Mouse (Mus musculus): ENCODE measurements at regions not wholly inside any gene's neighbourhood (a gene's known extent, or its start where the extent isn't known, plus 50 kb on each side); places are given as distances from the start of the nearest gene placed in this dataset. TPM values are rescaled to one million over a fixed set of nuclear protein-coding genes. Genes with fewer than 3 reads are reported as not detected.
"Not testable (repeated sequence)": the region's sequence is repeated elsewhere in the genome, so short reads cannot be mapped to it uniquely, and the experiment has no call there.

DNA sequence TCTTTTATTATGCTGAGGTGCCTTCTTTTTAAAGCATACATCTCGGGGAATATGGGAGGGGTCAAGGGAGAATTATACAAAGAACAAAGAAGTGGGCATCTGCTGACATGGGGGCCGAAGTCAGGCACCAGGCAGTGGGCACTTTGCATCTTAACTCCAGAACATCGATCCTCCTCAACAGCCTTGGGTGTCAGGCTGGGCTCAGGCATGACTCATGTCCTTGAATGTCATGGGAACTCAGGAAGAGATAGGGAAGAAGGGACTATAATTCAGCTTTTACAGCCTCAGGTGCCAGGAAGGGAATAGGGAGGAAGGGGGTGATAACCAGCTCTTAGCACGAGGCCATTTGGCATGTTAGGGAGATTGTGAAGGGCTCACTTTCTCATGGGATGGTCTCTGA is 85.6 kb upstream of the Ptprz1 start:
- DNase-seq (ENCODE audit: low spot score in 2 of 2) = not testable (repeated sequence)

DNA sequence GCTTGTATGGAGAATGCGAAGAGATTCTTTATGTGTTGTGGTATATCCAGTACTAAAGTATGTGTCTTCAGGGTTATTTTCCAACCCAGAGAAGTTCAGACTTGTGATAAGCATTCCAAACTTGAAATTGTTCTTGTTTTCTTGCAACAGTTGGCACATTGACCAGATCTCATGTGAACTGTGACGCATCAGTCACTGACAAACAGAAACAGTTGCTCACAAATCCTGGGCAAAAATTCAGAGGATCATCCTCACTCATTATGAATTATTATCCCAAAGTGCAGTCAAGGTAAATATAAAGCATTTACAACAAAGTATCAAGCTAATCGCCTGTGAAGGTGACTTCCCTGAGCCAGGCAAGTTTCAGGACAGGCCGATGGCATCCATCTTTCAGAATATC is 83.5 kb upstream of the Ptprz1 start:
- no peak for DNase-seq (ENCODE audit: low spot score in 2 of 2)

DNA sequence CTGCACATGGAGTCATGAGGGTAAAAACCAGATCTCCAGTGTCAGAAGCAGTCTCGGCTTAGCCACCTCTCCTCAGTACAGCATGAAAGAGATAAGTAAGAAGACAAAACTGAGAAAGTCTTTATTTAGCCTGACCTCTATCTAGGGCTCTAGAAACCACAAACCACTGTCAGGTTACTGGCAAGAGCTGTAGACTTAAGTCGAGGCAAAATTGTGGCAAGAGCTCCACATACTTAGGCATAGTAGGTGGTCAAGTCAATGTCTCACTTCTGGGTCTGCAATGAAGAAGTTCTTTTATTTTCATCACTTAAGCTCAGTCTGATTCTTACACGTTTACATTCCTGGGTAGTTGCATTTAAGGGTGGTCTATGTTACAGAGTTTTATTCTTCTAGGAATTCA is 82.7 kb upstream of the Ptprz1 start:
- DNase-seq (ENCODE audit: low spot score in 2 of 2) = no peak

DNA sequence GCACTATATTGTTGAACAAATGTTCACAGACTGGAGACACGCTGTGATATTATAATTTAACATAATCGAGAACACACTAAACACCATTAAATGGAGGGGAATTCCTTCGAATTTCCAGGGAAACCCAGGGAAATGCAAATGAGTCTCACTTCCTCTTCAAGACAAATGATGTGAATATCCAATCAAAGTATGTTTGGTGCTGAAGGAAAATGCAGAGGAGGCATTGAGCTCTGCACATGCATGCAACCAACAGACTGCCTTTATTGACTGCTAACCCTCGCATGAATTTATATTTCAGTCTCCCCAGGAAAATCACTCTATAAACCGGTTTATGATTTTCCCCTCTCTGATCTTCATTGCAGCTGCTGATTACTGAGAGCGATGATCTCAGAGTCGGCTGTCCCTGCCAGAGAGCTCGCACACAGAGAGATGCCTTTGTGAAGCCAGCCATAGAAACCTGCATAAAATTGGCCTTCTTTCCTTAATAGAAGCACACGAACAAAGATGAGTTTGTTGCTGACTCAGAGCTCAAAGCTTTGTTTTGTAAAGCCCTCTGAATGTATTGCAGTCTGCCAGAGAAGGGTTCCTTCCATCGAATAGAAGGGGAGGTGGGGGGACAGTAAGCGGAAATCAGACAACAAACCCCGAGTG is 81.1 kb upstream of the Ptprz1 start:
- DNase-seq (ENCODE audit: low spot score in 2 of 2) = no peak

DNA sequence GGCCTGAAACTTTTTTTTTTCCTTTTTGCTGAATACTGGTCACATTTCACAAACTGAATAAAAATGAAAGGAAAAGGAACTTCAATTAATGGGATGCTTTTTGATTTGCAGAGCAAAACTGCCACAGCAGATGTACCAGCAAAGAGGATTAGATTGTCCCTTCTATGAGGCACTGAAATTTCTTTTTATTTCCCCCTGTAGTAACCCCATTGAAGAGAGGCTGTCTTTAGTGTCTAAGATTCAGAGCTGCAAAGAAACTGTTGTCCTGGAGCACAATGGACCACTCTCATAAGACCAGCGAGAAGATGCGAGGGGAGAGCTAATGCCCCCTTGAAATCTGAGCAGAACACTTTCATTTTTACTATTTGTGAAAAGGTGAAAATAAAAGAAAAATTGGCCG is 80.5 kb upstream of the Ptprz1 start:
- no peak for DNase-seq (ENCODE audit: low spot score in 2 of 2)

DNA sequence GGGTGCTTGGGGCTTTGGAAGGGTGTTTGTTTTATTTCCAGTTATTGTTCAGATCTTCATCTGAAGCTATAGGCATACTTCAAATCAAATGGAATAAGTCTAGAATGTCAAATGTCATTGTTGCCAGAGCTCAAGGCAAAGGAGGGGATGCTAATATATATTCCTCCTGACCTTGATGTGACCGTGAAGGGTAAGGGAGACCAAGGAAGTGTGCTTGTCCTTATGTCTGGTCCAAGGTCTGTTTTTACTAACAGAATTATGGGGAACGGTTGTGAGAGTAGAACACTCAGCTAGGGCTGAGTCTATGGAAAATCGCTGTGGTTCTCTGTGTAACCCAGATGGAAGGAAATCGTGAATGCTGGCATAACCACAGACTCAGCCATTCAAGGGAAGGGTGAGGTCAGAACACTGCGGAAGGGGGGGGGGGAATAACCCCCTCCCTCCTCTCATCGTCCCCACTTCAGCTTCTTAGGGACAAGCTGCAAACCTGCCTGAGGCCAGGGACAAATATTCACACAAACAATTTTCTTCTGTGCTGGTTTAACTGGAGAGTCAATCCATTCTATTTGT is 79.9 kb upstream of the Ptprz1 start:
- no peak for DNase-seq (ENCODE audit: low spot score in 2 of 2)

DNA sequence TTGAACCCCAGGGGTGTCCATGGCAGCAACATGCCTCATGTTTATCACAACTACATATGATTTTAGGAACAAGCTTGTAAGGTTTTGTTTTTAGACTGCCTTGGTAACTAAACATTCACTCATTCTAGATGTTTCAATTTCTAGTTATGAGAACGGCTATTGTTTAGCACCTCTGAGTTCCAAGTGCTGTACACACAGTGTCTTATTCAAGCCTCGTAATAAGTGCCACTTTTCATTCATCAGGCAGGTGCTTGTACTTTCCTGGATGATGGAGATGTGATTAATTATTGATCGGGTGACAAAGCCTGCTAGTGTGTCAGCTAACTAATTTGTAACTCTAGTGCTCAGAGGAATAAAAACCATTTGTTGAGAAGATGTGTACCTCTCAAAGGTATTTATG is 73.4 kb upstream of the Ptprz1 start:
- no peak for DNase-seq (ENCODE audit: low spot score in 2 of 2)

DNA sequence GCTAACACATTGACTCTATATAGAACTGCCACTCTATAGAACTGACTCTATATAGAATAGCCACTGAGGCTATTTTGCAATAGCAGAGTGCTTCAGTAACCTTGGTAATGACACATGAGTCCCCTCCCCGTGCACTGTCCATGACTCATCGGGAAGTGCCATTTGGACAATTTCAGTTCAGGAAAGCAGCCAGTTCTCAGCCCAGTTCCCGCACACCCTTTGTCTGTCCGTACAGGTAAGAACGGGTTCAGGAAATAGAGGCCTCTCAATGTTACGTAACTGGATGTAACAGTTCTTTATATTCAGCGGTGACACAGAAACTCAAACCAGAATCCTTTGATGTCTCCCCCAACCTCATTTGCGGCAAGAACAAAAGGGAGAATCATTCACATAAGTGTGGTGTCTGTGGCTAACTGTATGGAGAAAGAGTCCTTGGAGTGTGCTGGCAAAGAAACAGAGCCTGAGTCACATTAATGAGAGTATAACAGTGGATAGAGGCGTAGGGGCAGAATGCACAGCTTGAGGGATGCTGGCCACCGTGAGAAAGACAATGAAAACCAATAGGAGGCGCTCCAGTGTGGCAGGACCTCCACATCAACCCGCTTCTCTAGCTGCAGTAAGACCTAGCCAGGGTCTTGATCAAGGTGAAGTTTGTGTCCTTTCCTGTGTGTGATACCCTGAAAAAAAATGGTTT is 72.8 kb upstream of the Ptprz1 start:
- peak in 1 of 2 experiments; percentile 29 for DNase-seq (ENCODE audit: low spot score in 2 of 2)

DNA sequence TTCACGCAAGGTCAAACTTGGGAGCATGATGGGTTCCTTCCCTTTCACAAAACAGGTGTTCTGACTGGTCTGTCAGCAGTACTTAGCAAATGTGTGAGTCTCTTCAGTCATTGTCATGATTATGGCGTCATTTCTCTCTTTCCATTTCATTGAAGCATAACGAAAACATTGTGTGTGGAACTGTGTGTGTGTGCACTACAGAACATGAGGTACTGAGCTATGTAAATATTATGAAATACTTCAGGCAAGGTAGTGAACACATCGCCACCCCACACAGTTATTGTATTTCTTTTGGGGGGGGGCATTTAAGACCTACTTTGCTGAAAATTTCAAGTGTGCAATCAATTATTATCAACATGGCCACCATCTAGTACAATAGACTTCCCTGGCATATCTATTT is 71.4 kb upstream of the Ptprz1 start:
- no peak for DNase-seq (ENCODE audit: low spot score in 2 of 2)

DNA sequence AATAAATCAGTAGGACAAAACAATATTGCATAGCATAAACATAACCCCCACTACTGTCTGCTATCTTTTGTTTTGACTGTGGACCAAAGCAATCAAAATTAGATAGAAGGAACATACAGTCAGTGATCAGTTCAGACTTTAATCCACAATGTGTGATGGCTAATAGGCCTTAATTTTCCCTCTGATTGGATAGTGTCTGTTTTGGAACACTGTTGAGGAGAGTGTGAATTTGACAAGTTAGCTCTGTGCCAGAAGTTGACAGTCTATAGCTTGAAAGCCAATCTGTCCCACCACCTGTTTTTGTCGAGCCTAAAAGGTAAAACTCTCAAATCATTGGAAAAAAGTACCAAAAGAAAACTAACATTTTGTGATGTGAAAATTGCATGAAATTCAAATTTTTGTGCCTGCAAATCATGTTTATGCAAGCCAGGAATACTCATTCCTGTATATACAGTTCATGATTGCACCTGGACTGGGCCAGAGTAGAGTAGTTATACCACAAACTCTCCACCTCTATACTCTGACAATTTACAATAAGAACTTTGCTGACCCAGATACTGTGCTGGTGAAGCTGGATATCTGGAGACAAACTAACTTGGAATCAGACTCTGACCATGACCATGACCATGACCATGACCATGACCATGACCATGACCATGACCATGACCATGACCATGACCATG is 50.1 kb upstream of the Ptprz1 start:
- no peak for DNase-seq (ENCODE audit: low spot score in 2 of 2)

Small RNA genes in the stretch of these regions (microRNA-seq; reads per million reads assigned to microRNA genes)
- gene Gm25942 = not detected

Data from adrenal gland, postnatal 4 days (tissue).